Mouse (Mus musculus): Measurements from ENCODE around the gene Il16. TPM values are rescaled to one million over a fixed set of nuclear protein-coding genes. Genes with fewer than 3 reads are reported as not detected.

The Il16 gene
- polyA plus RNA-seq, 1 experiment from 2014 or later: 3.1 TPM

GRCm38 (mm10) chr7:83703046-83703775 lies 42.3 kb downstream of the Il16 start:
- 75% methylated on average over 9 of the region's 9 CpGs for WGBS
- H3K9ac ChIP-seq (ENCODE audit: low read depth, low read length): no peak overlapping the region
- no peak for DNase-seq (ENCODE audit: low spot score)
- no peaks in the 10 kb centered on the region for H3K36me3 ChIP-seq (ENCODE audit: insufficient read depth, low read length)
- H3K4me1 ChIP-seq (replicated peaks; ENCODE audit: insufficient read depth, low read length): no peaks in the 10 kb centered on the region
- H3K27me3 ChIP-seq (ENCODE audit: insufficient read depth, low read length): no peaks in the 10 kb centered on the region
- no peak overlapping the region for H3K4me2 ChIP-seq (ENCODE audit: low read length)
- ATAC-seq (replicated peaks; ENCODE audit: low FRiP score, low read depth): no peak
- no peak for TF ChIP-seq CTCF (IDR thresholded peaks at IDR 0.05; ENCODE audit: low read depth)
- no peak overlapping the region for H3K27ac ChIP-seq
- H3K9me3 ChIP-seq (replicated peaks; ENCODE audit: low read length): no peaks in the 10 kb centered on the region
- no peak overlapping the region for H3K4me3 ChIP-seq (replicated peaks; ENCODE audit: low read depth, low read length)

GRCm38 (mm10) chr7:83699066-83699745 lies 46.3 kb downstream of the Il16 start:
- H3K27me3 ChIP-seq (ENCODE audit: insufficient read depth, low read length): no peaks in the 10 kb centered on the region
- no peaks in the 10 kb centered on the region for H3K9me3 ChIP-seq (replicated peaks; ENCODE audit: low read length)
- no peaks in the 10 kb centered on the region for H3K36me3 ChIP-seq (ENCODE audit: insufficient read depth, low read length)
- no peak overlapping the region for H3K4me2 ChIP-seq (ENCODE audit: low read length)
- no peaks in the 10 kb centered on the region for H3K4me1 ChIP-seq (replicated peaks; ENCODE audit: insufficient read depth, low read length)
- WGBS: 81% methylated on average over 6 of the region's 6 CpGs
- no peak for TF ChIP-seq CTCF (IDR thresholded peaks at IDR 0.05; ENCODE audit: low read depth)
- H3K4me3 ChIP-seq (replicated peaks; ENCODE audit: low read depth, low read length): no peak overlapping the region
- DNase-seq (ENCODE audit: low spot score) (no peak), ATAC-seq (replicated peaks; ENCODE audit: low FRiP score, low read depth) (no peak)
- H3K9ac ChIP-seq (ENCODE audit: low read depth, low read length): no peak overlapping the region
- H3K27ac ChIP-seq: no peak overlapping the region

GRCm38 (mm10) chr7:83695449-83696212 lies 49.9 kb downstream of the Il16 start:
- 31% methylated on average over 6 of the region's 6 CpGs for WGBS
- Histone ChIP-seq H3K27ac (no peak overlapping the region), H3K4me1 (replicated peaks; ENCODE audit: insufficient read depth, low read length) (no peaks in the 10 kb centered on the region), H3K9me3 (replicated peaks; ENCODE audit: low read length) (no peaks in the 10 kb centered on the region), H3K27me3 (ENCODE audit: insufficient read depth, low read length) (no peaks in the 10 kb centered on the region), H3K4me2 (ENCODE audit: low read length) (no peak overlapping the region), H3K9ac (ENCODE audit: low read depth, low read length) (no peak overlapping the region), H3K4me3 (replicated peaks; ENCODE audit: low read depth, low read length) (no peak overlapping the region), H3K36me3 (ENCODE audit: insufficient read depth, low read length) (no peaks in the 10 kb centered on the region)
- DNase-seq (ENCODE audit: low spot score): peak; percentile 62
- no peak for ATAC-seq (replicated peaks; ENCODE audit: low FRiP score, low read depth)
- TF ChIP-seq CTCF (IDR thresholded peaks at IDR 0.05; ENCODE audit: low read depth): peak; percentile 85

- Histone ChIP-seq H3K4me3 (replicated peaks; ENCODE audit: low read depth, low read length) (no peak overlapping the region), H3K27me3 (ENCODE audit: insufficient read depth, low read length) (no peaks in the 10 kb centered on the region), H3K36me3 (ENCODE audit: insufficient read depth, low read length) (no peaks in the 10 kb centered on the region), H3K4me1 (replicated peaks; ENCODE audit: insufficient read depth, low read length) (no peaks in the 10 kb centered on the region), H3K9me3 (replicated peaks; ENCODE audit: low read length) (no peaks in the 10 kb centered on the region), H3K27ac (no peak overlapping the region), H3K9ac (ENCODE audit: low read depth, low read length) (no peak overlapping the region), H3K4me2 (ENCODE audit: low read length) (no peak overlapping the region)
- ATAC-seq (replicated peaks; ENCODE audit: low FRiP score, low read depth): no peak
- WGBS: 22% methylated on average over 6 of the region's 6 CpGs
- no peak for DNase-seq (ENCODE audit: low spot score)
- no peak for TF ChIP-seq CTCF (IDR thresholded peaks at IDR 0.05; ENCODE audit: low read depth)
Measured at GRCm38 (mm10) chr7:83682640-83683274, 62.8 kb downstream of the Il16 start.

GRCm38 (mm10) chr7:83678506-83678905 lies 67.0 kb downstream of the Il16 start:
- no peak for TF ChIP-seq CTCF (IDR thresholded peaks at IDR 0.05; ENCODE audit: low read depth)
- WGBS: 90% methylated on average over 4 of the region's 4 CpGs
- no peak overlapping the region for H3K4me2 ChIP-seq (ENCODE audit: low read length)
- H3K9me3 ChIP-seq (replicated peaks; ENCODE audit: low read length): no peaks in the 10 kb centered on the region
- no peak overlapping the region for H3K9ac ChIP-seq (ENCODE audit: low read depth, low read length)
- H3K27ac ChIP-seq: no peak overlapping the region
- H3K36me3 ChIP-seq (ENCODE audit: insufficient read depth, low read length): no peaks in the 10 kb centered on the region
- H3K4me1 ChIP-seq (replicated peaks; ENCODE audit: insufficient read depth, low read length): no peaks in the 10 kb centered on the region
- no peak for ATAC-seq (replicated peaks; ENCODE audit: low FRiP score, low read depth)
- no peak for DNase-seq (ENCODE audit: low spot score)
- H3K27me3 ChIP-seq (ENCODE audit: insufficient read depth, low read length): no peaks in the 10 kb centered on the region
- H3K4me3 ChIP-seq (replicated peaks; ENCODE audit: low read depth, low read length): no peak overlapping the region

GRCm38 (mm10) chr7:83677296-83677695 lies 68.2 kb downstream of the Il16 start:
- ATAC-seq (replicated peaks; ENCODE audit: low FRiP score, low read depth) (no peak), DNase-seq (ENCODE audit: low spot score) (no peak)
- 64% methylated on average over 3 of the region's 3 CpGs for WGBS

More at GRCm38 (mm10) chr7:83677296-83677695, 68.2 kb downstream of the Il16 start:
- no peaks in the 10 kb centered on the region for H3K4me1 ChIP-seq (replicated peaks; ENCODE audit: insufficient read depth, low read length)
- H3K36me3 ChIP-seq (ENCODE audit: insufficient read depth, low read length): no peaks in the 10 kb centered on the region
- no peak overlapping the region for H3K4me3 ChIP-seq (replicated peaks; ENCODE audit: low read depth, low read length)
- H3K27ac ChIP-seq: no peak overlapping the region
- H3K9ac ChIP-seq (ENCODE audit: low read depth, low read length): no peak overlapping the region
- TF ChIP-seq CTCF (IDR thresholded peaks at IDR 0.05; ENCODE audit: low read depth): no peak
- no peaks in the 10 kb centered on the region for H3K9me3 ChIP-seq (replicated peaks; ENCODE audit: low read length)
- no peak overlapping the region for H3K4me2 ChIP-seq (ENCODE audit: low read length)
- H3K27me3 ChIP-seq (ENCODE audit: insufficient read depth, low read length): no peaks in the 10 kb centered on the region
